Mouse (Mus musculus) spleen, adult 2 months (tissue): ENCODE measurements around the gene Tob2.

Experiments used
- CTCF ChIP-seq: fragments of 200-500 bp; IDR thresholded peaks from 2 replicates; pipeline ENCODE4 v1.5.1; 2011; ENCODE audit warnings: mild to moderate bottlenecking, inconsistent platforms; ENCODE audit not compliant: insufficient read depth, insufficient read length, insufficient replicate concordance; ENCODE audit errors: extremely low read depth
- POLR2A ChIP-seq: fragments of 200-500 bp; IDR thresholded peaks from 2 replicates; pipeline ENCODE4 v1.6.1; 2011; ENCODE audit warnings: low read depth, low read length, inconsistent platforms

DNA sequence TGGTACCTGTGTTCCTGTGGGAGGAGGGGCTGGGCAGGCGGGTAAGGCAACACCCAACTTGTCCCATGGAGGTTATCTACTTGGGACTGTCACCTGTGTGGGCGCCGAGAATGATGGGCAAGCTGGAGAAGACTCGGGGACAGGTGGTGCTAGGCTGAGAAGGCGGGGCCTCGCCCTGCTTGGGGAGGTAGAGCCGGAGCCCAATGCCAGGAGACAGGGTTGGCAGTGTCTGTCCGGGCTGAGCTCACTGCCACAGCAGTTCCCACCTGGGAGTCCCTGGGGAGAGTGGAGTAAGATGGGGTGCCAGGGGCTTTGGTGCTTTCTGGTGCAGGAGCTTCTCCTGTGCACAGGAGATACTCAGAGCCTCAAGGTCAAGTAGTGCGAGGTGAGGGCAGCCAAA lies 9.5 kb downstream of the Tob2 start:
- TF ChIP-seq CTCF (no peak), POLR2A (no peak)
